Mouse (Mus musculus) myocyte (in vitro differentiated cells): ENCODE data around the gene Trrap.

Experiments
- CEBPB ChIP-seq: IDR thresholded peaks from 2 replicates; pipeline ENCODE4 v1.6.1; 2011; ENCODE audit warnings: mild to moderate bottlenecking, moderate library complexity; ENCODE audit not compliant: poor library complexity, insufficient read depth, severe bottlenecking
- MAX ChIP-seq: IDR thresholded peaks from one replicate; pipeline ENCODE4 v1.6.1; 2011; ENCODE audit warnings: low read depth, mild to moderate bottlenecking, control low read depth
- POLR2A ChIP-seq: IDR thresholded peaks from one replicate; pipeline ENCODE4 v1.6.1; 2011; ENCODE audit warnings: low read depth, mild to moderate bottlenecking, control low read depth, moderate library complexity; ENCODE audit not compliant: insufficient read length
- POLR2AphosphoS2 ChIP-seq: IDR thresholded peaks from one replicate; pipeline ENCODE4 v1.6.1; 2011; ENCODE audit warnings: low read depth, control low read depth; ENCODE audit not compliant: insufficient read length

GRCm38 (mm10) chr5:144904356-144905134, 137.0 kb downstream of the Trrap start:
- TF ChIP-seq MAX (no peak), CEBPB (no peak), POLR2A (no peak), POLR2AphosphoS2 (no peak)
